Mouse (Mus musculus) olfactory bulb, adult 2 months (tissue): ENCODE data around the gene Rab3a.

Source experiments
- CTCF ChIP-seq: fragments of 200-500 bp; IDR thresholded peaks from 2 replicates; pipeline ENCODE4 v1.5.1; 2012; ENCODE audit warnings: low read depth, mild to moderate bottlenecking, low read length, moderate library complexity; ENCODE audit not compliant: insufficient read depth
- POLR2A ChIP-seq: fragments of 200-500 bp; IDR thresholded peaks from 2 replicates; pipeline ENCODE4 v1.6.1; 2012; ENCODE audit warnings: mild to moderate bottlenecking, low read depth, low read length, moderate library complexity; ENCODE audit not compliant: insufficient read depth

GRCm38 (mm10) chr8:70766571-70767440 is 12.3 kb downstream of the Rab3a start:
- TF ChIP-seq CTCF, result no peak
- TF ChIP-seq POLR2A, result no peak
